Comparison of ENCODE assay signal across 16 mouse cellular contexts in the genomic region with DNA sequence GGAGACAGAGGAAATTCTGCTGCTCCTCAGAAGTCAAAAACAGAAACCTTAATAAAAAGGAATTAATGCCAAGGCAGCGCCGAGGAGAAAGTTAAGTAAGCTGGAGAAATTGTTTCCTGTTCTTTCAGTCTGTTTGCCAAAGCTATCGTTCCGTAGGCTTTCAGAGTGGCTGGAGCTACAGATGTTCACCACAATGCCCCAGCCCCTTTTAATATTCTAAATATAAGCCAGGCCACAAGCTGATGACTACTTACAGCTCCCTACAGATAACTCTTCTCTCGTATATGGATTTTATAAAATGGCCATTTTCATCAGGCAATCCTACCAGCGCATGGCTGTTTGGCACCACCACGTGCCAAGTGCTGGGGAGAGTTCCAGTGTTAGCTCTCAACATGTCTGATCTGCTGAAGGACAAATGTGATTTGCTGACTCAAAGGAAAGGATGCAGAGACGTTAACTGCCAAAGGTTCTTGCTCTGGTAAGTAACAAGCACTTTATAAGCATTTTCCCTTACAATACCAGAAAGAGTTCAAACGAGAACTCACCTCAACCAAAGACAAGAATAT.
DNase-seq lines count a peak whose midpoint lies in the region; ATAC-seq and TF ChIP-seq lines count a peak whose summit lies in the region.
"Had no signal": no experiment of that assay in that cellular context is flagged by ENCODE, and none has a peak within 500 bp of the region (broad histone marks: within the 10 kb centered on the region; RNA-seq: fewer than 3 reads in every experiment).

No protein-coding gene starts in this region.

- DNase-seq in gastrocnemius, adult 2 months = peak; percentile 45
- DNase-seq in gastrocnemius, postnatal 14 days = no peak
- DNase-seq in layer of hippocampus, adult 2 months (ENCODE audit: low spot score in 2 of 2) = no peak
- DNase-seq in layer of hippocampus, postnatal 14 days (ENCODE audit: low spot score in 2 of 2) = no peak
- DNase-seq in neural tube, embryonic 10.5 days (ENCODE audit: extremely low spot score, low spot score) = no peak
- no peak for DNase-seq in adipocyte (ENCODE audit: low spot score)
- no peak for DNase-seq in spleen, postnatal 36 days (ENCODE audit: low spot score in 2 of 2)
- DNase-seq: kidney, adult 9 months; kidney, postnatal 4 days; layer of hippocampus, postnatal 36 days; thymus, postnatal 25 days had no signal

- 66% methylated on average over 9 of the region's 9 CpGs for WGBS in neural tube, embryonic 15.5 days

- no peaks in the 10 kb centered on the region for H3K36me3 ChIP-seq in neural tube, embryonic 15.5 days
- H3K36me3 ChIP-seq: forebrain, embryonic 15.5 days; stomach, embryonic 15.5 days had no signal

- peak overlapping the region; percentile 29 for H3K4me3 ChIP-seq in gastrocnemius, adult 2 months
- H3K4me3 ChIP-seq in layer of hippocampus, adult 2 months = peak overlapping the region; percentile 11; the same call in 1 of the 2 replicates
- no peak overlapping the region for H3K4me3 ChIP-seq in neural tube, embryonic 15.5 days (replicated peaks)
- H3K4me3 ChIP-seq: forebrain, embryonic 15.5 days; stomach, embryonic 15.5 days had no signal

- H3K4me2 ChIP-seq in neural tube, embryonic 15.5 days = no peak overlapping the region
- H3K4me2 ChIP-seq: forebrain, embryonic 15.5 days; stomach, embryonic 15.5 days had no signal

- no peaks in the 10 kb centered on the region for H3K9me3 ChIP-seq in neural tube, embryonic 15.5 days (replicated peaks)
- H3K9me3 ChIP-seq: forebrain, embryonic 15.5 days; stomach, embryonic 15.5 days had no signal

- H3K27ac ChIP-seq in gastrocnemius, adult 2 months = peak overlapping the region; percentile 25; the same call in 1 of the 2 replicates
- H3K27ac ChIP-seq in layer of hippocampus, adult 2 months = no peak overlapping the region
- H3K27ac ChIP-seq in neural tube, embryonic 15.5 days (replicated peaks) = no peak overlapping the region
- H3K27ac ChIP-seq: forebrain, embryonic 15.5 days; stomach, embryonic 15.5 days had no signal

- TF ChIP-seq CTCF in gastrocnemius, adult 2 months (IDR thresholded peaks at IDR 0.05) = no peak
- no peak for TF ChIP-seq CTCF in layer of hippocampus, adult 2 months (conservative IDR thresholded peaks at IDR 0.05)

- H3K27me3 ChIP-seq in neural tube, embryonic 15.5 days (replicated peaks) = no peaks in the 10 kb centered on the region
- H3K27me3 ChIP-seq: forebrain, embryonic 15.5 days; stomach, embryonic 15.5 days had no signal

- H3K9ac ChIP-seq in neural tube, embryonic 15.5 days (replicated peaks) = no peak overlapping the region
- H3K9ac ChIP-seq: forebrain, embryonic 15.5 days; stomach, embryonic 15.5 days had no signal

- intact Hi-C loops in gastrocnemius, adult 2 months (cut with DNase I) = no loop called here
- intact Hi-C loops in gastrocnemius, postnatal 14 days (cut with DNase I; ENCODE audit: low total_unique reads) = no loop called here

- peak; percentile 31; the same call in 1 of the 2 replicates for ATAC-seq in neural tube, embryonic 15.5 days (ENCODE audit: low FRiP score)
- ATAC-seq: activated CD4-positive, CD25-positive, alpha-beta regulatory T cell, adult 4 months; forebrain, embryonic 15.5 days; inflammation-experienced regulatory T-cells, adult 6 months had no signal

- peaks cover 14% of the 10 kb centered on the region for H3K4me1 ChIP-seq in neural tube, embryonic 15.5 days
